Mouse (Mus musculus) intestine, embryonic 14.5 days (tissue): ENCODE data around the gene Ptprr. TPM values are rescaled to one million over a fixed set of nuclear protein-coding genes. Genes with fewer than 3 reads are reported as not detected.

Experiments used
- ATAC-seq: fragments of 200-750 bp; cut with Nextera tagmentation; replicated peaks from 2 replicates; pipeline ENCODE4 v1.8.0; 2017; ENCODE audit warnings: low read depth, moderate number of reproducible peaks, moderate TSS enrichment, moderate library complexity; ENCODE audit not compliant: low FRiP score, low TSS enrichment
- DNase-seq: peaks from one replicate; pipeline ENCODE4 v3.0.0-alpha.2; 2018; ENCODE audit warnings: low spot score
- H3K27ac ChIP-seq: fragments of 300-500 bp; sonication (generic); 2 replicates; pipeline ENCODE4 v1.5.1; 2014; ENCODE audit warnings: low read depth, mild to moderate bottlenecking, control low read depth
- H3K27me3 ChIP-seq: fragments of 300-500 bp; sonication (generic); replicated peaks from 2 replicates; pipeline ENCODE4 v1.6.1; 2014; ENCODE audit warnings: low read length, control low read depth; ENCODE audit not compliant: control insufficient read depth, insufficient read depth
- H3K36me3 ChIP-seq: fragments of 300-500 bp; sonication (generic); 2 replicates; pipeline ENCODE4 v1.6.1; 2014; ENCODE audit warnings: low read length, control low read depth; ENCODE audit not compliant: control insufficient read depth, insufficient read depth
- H3K4me1 ChIP-seq: fragments of 300-500 bp; sonication (generic); replicated peaks from 2 replicates; pipeline ENCODE4 v1.6.1; 2014; ENCODE audit warnings: low read length, control low read depth, mixed read lengths; ENCODE audit not compliant: control insufficient read depth, insufficient read depth
- H3K4me2 ChIP-seq: fragments of 300-500 bp; sonication (generic); 2 replicates; pipeline ENCODE4 v1.6.1; 2014; ENCODE audit warnings: low read length
- H3K4me3 ChIP-seq: fragments of 300-500 bp; sonication (generic); 2 replicates; pipeline ENCODE4 v1.5.1; 2014; ENCODE audit warnings: low read depth, low read length, control low read depth, mixed read lengths
- H3K9ac ChIP-seq: fragments of 300-500 bp; sonication (generic); 2 replicates; pipeline ENCODE4 v1.6.1; 2014; ENCODE audit warnings: mild to moderate bottlenecking, low read length
- H3K9me3 ChIP-seq: fragments of 300-500 bp; sonication (generic); 2 replicates; pipeline ENCODE4 v1.6.1; 2016; ENCODE audit warnings: low read length, control low read depth; ENCODE audit not compliant: control insufficient read depth
- WGBS: fragments of 180-500 bp; shearing (Covaris S2); extraction: QIAGEN DNeasy Blood & Tissue Kit; methylation state at CpG from one replicate; pipeline ENCODE4 v1.1.7; 2014; 5-methylcytosine and 5-hydroxymethylcytosine counted together
- polyA plus RNA-seq: library from polyadenylated mRNA; unstranded; fragments of >200 nt; fragmentation: Nextera tagmentation; extraction: Ambion mirVana; gene quantifications from 2 replicates; pipeline ENCODE4 v1.2.1, GENCODE M21; 2014

The Ptprr gene
- polyA plus RNA-seq, 1 experiment from 2014 or later, result 4.7 TPM

DNA sequence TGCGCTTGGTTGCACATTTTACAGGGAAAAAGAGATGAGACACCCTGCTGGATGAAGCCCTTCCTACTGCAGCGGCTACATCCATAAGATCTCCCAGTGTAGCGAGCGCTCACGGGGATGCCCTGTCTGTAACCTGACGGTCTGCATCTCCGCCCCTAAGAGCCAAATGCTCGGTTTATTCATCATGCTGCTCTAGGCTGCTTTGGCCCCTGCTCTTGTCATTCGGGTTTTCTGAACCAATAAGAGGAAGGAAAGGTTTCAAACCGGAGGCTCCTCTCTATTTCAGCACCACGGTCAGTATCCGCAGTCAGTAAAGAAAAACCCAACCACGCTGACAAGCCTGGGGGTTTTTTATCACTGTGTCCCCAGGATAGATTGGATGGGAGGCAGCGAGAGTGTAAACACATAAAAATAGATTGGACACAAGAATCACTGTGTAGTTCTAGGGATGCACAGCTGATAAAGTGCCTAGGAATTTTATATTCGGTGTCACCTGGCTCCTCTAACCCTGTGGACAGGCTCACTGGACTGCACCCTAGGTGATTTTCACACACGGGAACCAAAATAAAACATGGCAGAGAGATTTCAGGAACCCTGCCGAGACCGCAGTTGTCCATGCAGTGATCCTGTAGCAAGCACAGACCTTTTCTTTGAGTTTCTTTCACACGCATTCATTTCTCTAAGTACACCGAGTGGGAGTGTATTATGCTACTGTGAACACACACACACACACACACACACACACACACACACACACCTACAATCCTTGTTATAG, 1.3 kb downstream of the Ptprr start:
- 0 out of 2 replicates have a peak overlapping the region, but pooled peaks have one; percentile 54 for H3K4me2 ChIP-seq
- H3K27ac ChIP-seq, result no peak overlapping the region
- 13% methylated on average over 20 of the region's 20 CpGs for WGBS
- H3K9me3 ChIP-seq, result no peaks in the 10 kb centered on the region
- peaks cover 8% of the 10 kb centered on the region for H3K27me3 ChIP-seq
- H3K4me3 ChIP-seq, result no peak overlapping the region
- no peak for ATAC-seq
- peak; percentile 63 for DNase-seq
- no peaks in the 10 kb centered on the region for H3K4me1 ChIP-seq
- no peaks in the 10 kb centered on the region for H3K36me3 ChIP-seq
- H3K9ac ChIP-seq, result no peak overlapping the region

DNA sequence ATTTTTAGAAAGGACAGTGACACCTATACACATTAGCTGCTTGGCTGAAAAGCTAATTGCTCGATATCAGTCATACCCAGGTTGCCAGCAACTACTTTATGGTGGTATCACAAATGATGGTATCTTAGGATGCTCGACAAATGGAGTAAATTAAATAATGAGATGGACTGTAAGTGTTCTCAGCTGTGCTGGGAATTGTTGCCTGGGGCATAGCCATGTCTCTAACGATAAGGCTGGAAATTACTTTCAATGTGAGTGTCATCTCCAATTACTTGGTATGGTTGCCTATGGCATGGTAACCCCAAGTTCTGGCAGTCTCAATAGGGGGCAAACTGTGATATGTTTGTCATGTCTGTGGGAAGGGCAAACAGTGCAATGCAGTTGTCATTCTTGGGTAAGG, 3.1 kb downstream of the Ptprr start:
- no peaks in the 10 kb centered on the region for H3K4me1 ChIP-seq
- H3K27me3 ChIP-seq, result peaks cover 8% of the 10 kb centered on the region
- DNase-seq, result no peak
- no peak overlapping the region for H3K4me3 ChIP-seq
- H3K9me3 ChIP-seq, result no peaks in the 10 kb centered on the region
- no peak overlapping the region for H3K27ac ChIP-seq
- no peak overlapping the region for H3K9ac ChIP-seq
- no peak for ATAC-seq
- no peaks in the 10 kb centered on the region for H3K36me3 ChIP-seq
- 75% methylated on average over 3 of the region's 3 CpGs for WGBS
- H3K4me2 ChIP-seq, result no peak overlapping the region

DNA sequence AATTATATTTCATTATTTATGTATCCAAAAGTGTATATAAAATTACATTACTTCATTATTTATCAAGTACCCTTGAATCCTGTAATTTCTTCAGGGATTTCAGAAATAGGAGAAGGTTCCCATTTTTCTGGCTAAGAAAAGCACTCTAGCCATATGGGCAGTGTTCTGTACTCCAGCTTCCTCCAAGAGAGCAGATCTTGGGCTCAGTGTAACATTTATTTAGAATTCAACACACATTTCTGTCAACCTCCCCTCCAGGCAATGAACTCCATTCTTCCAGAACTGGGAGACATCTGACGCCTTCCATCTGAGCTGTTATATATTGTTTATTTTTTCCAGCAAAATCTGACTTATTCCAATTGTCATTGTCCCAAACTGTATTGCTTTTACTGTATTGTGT, 20.1 kb downstream of the Ptprr start:
- Histone ChIP-seq H3K36me3 (no peaks in the 10 kb centered on the region), H3K4me1 (no peaks in the 10 kb centered on the region), H3K27ac (no peak overlapping the region), H3K27me3 (no peaks in the 10 kb centered on the region), H3K4me3 (no peak overlapping the region), H3K9ac (no peak overlapping the region), H3K4me2 (no peak overlapping the region), H3K9me3 (no peaks in the 10 kb centered on the region)
- WGBS, result 74% methylated on average over 1 of the region's 1 CpGs
- DNase-seq (no peak), ATAC-seq (no peak)

DNA sequence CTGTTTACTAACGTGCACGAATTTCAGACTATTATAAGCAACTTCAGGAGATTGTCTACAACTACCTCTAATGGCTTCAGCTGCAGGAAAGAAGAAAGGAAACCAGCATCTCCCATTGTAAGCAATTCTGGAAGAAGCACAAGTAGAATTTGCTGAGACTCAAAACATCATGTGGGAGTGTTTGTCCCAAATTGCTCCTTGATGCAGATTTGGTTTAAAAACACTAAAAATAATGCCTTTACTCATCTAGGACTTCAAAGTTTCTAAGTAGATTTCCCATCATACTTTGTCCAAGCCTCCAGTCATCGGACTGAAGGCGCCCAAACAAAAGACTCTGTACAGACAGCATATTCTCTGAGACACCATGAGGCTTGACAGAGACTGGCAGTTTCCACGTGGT, 57.9 kb downstream of the Ptprr start:
- H3K27me3 ChIP-seq, result no peaks in the 10 kb centered on the region
- H3K4me2 ChIP-seq, result no peak overlapping the region
- no peaks in the 10 kb centered on the region for H3K9me3 ChIP-seq
- WGBS, result 77% methylated on average over 5 of the region's 5 CpGs
- H3K36me3 ChIP-seq, result no peaks in the 10 kb centered on the region
- H3K4me3 ChIP-seq, result no peak overlapping the region
- no peak overlapping the region for H3K9ac ChIP-seq
- H3K27ac ChIP-seq, result no peak overlapping the region
- H3K4me1 ChIP-seq, result no peaks in the 10 kb centered on the region
- DNase-seq (no peak), ATAC-seq (no peak)

DNA sequence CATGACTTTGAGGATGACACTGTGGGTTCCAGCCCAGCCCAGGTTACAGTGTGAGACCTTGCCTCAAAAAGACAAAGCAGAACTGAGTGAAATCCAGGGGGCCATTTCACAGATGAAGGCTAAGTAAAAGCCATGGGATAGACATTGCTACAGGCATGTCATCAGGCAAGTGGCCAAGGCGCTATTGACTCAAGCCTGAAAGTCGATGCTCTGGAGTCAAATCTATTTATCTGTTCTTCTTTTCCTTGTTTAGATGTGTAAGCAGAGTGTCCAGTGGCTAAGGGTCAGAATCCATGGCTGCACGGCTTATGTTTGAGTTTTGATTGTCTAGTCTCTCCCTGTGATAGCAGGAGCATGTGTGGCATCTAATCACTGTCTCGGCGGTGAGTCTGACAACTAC, 60.6 kb downstream of the Ptprr start:
- H3K27ac ChIP-seq, result no peak overlapping the region
- 66% methylated on average over 5 of the region's 5 CpGs for WGBS
- ATAC-seq, result no peak

DNA sequence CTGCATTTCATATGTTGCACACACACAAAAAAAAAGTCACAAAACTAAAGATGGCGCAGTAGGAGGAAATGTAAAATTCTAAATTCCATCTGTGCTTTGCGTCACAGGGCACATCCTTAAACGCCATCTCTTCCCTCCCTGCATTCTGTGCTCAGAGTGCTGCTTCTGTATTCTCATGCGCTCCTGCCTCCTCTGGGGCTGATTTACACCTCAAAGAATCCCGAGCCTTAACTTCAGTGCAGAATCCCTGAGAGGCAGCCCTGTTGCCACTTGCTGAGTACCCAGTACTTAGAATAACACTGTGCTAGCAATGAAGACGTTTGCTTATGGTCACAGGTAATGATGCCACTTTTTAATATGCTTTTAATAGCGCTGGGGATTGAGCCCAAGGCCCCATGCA, 61.4 kb downstream of the Ptprr start:
- Histone ChIP-seq H3K9me3 (no peaks in the 10 kb centered on the region), H3K27me3 (no peaks in the 10 kb centered on the region), H3K4me1 (no peaks in the 10 kb centered on the region), H3K4me2 (no peak overlapping the region), H3K27ac (no peak overlapping the region), H3K9ac (no peak overlapping the region), H3K36me3 (no peaks in the 10 kb centered on the region), H3K4me3 (no peak overlapping the region)
- WGBS, result 32% methylated on average over 7 of the region's 7 CpGs
- DNase-seq (no peak), ATAC-seq (no peak)

More for the DNA sequence above, 60.6 kb downstream of the Ptprr start:
- no peak overlapping the region for H3K9ac ChIP-seq
- no peaks in the 10 kb centered on the region for H3K9me3 ChIP-seq
- no peak for DNase-seq
- H3K4me3 ChIP-seq, result no peak overlapping the region
- no peaks in the 10 kb centered on the region for H3K27me3 ChIP-seq
- H3K4me1 ChIP-seq, result no peaks in the 10 kb centered on the region
- no peak overlapping the region for H3K4me2 ChIP-seq
- no peaks in the 10 kb centered on the region for H3K36me3 ChIP-seq

DNA sequence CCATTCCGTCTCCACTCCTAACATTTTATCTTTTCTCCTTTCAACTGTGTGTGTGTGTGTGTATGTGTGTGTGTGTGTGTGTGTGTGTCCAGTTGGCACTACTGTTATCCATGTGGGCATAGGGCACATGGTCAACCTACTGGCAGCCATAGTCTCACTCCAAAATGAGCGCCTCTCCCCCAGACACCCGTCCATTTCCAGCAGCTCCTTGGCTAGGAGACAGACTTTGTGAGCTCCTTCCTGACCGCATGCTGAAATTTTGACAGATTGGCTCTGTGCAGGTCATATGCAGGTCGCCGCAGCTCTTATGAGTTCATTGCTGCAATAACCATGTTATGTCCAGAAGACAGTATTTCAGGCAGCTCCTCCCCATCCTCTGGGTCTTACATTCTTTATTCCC, 62.8 kb downstream of the Ptprr start:
- Histone ChIP-seq H3K9ac (no peak overlapping the region), H3K9me3 (no peaks in the 10 kb centered on the region), H3K27ac (no peak overlapping the region), H3K27me3 (no peaks in the 10 kb centered on the region), H3K4me1 (no peaks in the 10 kb centered on the region), H3K36me3 (no peaks in the 10 kb centered on the region), H3K4me3 (no peak overlapping the region), H3K4me2 (no peak overlapping the region)
- ATAC-seq, result no peak
- DNase-seq, result no peak
- WGBS, result 80% methylated on average over 6 of the region's 6 CpGs

DNA sequence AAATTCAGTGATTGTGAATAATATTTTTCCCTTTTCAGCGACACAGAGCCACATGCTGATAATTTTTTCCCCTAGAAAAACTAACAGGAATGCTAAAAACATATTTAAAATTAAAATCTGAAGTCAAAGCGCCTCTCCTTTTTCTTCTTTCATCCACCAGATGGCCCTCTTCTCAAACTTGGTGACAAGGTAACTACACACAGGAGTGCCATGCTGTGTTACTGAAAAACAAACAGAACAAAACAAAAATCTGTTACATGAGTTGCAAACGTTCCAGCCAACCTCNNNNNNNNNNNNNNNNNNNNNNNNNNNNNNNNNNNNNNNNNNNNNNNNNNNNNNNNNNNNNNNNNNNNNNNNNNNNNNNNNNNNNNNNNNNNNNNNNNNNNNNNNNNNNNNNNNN, 66.0 kb downstream of the Ptprr start:
- no peak overlapping the region for H3K4me2 ChIP-seq
- no peaks in the 10 kb centered on the region for H3K27me3 ChIP-seq
- H3K4me3 ChIP-seq, result no peak overlapping the region
- H3K4me1 ChIP-seq, result no peaks in the 10 kb centered on the region
- H3K9ac ChIP-seq, result no peak overlapping the region
- no peaks in the 10 kb centered on the region for H3K9me3 ChIP-seq
- 28% methylated on average over 3 of the region's 3 CpGs for WGBS
- no peak for DNase-seq
- ATAC-seq, result no peak
- H3K36me3 ChIP-seq, result no peaks in the 10 kb centered on the region
- H3K27ac ChIP-seq, result no peak overlapping the region

DNA sequence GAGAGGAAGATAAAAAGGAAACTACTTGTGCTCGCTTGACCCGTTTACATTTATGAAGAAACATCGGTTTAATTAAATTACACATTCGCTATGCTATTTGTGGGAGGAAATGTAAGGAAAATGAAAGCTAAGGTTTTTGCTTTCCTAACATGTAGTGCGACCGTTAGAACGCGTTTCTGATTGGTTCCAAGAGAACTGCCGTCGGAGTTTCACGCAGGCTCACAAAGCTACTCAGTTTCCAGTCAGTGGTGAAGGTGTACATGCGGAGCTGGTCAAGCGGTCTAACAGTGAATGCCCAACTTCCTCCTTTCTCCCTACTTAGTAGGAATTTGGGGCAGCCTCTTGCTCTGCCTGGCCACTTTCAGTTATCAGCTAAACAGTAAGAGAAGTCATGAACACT, 78.5 kb downstream of the Ptprr start:
- no peak overlapping the region for H3K27ac ChIP-seq
- no peak for ATAC-seq
- WGBS, result 87% methylated on average over 13 of the region's 13 CpGs

More for the DNA sequence above, 78.5 kb downstream of the Ptprr start:
- no peaks in the 10 kb centered on the region for H3K27me3 ChIP-seq
- no peak overlapping the region for H3K4me2 ChIP-seq
- no peaks in the 10 kb centered on the region for H3K36me3 ChIP-seq
- DNase-seq, result no peak
- no peak overlapping the region for H3K9ac ChIP-seq
- no peaks in the 10 kb centered on the region for H3K9me3 ChIP-seq
- H3K4me1 ChIP-seq, result no peaks in the 10 kb centered on the region
- H3K4me3 ChIP-seq, result no peak overlapping the region
